Mouse (Mus musculus) layer of hippocampus, postnatal 25 days (tissue): ENCODE results near the gene Myo18a. TPM values are rescaled to one million over a fixed set of nuclear protein-coding genes. Genes with fewer than 3 reads are reported as not detected.

Experiments used
- DNase-seq, 2 experiments: peaks; one replicate each; pipeline ENCODE4 v3.0.0; 2022; ENCODE audit warnings: mixed read lengths in 2 of 2, low spot score in 1 of 2; ENCODE audit errors: extremely low spot score in 1 of 2
- total RNA-seq, 2 experiments: library from RNA; stranded (reverse); gene quantifications; 2 replicates each; pipeline ENCODE4 v1.2.3; 2021

Myo18a gene
- total RNA-seq, 2 experiments from 2014 or later, result 136 to 158 TPM

- DNase-seq, result no peak
These were observed 28.9 kb downstream of the Myo18a start for GRCm38 (mm10) chr11:77791752-77792565.

GRCm38 (mm10) chr11:77792566-77792909 lies 29.5 kb downstream of the Myo18a start:
- DNase-seq, result no peak

DNA sequence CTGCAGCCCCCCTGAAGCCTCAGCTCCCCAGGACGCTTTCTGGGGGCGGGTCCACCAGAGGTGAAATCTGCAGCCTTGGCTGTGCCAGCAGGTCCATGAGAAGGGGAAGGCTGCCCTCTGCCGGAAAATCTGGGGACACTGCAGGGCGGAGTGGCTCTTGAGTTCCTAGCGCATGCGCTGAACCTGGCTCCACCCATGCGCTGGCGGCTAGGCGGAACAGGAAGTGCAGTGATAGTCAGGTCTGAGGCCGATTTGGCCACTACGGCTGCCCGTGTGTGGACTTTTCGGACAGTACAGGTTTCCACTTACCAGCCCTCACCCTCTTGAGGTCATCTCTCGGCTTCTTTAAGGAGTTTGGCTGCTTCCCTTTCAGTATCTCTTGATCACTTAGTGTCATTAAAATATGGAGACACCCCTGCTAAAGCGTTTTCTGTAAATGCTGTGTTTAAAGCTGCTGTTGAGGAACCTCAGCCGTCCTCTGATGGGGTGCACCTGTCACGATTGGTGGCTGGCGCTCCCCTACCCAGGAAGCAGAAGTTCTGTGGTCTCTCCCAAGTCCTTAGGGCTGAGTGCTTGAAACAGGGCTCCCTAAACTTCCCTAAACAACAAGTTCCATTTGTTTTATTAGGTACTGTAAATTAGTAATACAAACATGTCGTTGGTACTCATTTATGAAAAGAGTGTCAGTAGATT lies 30.3 kb downstream of the Myo18a start:
- DNase-seq, result peak; percentile 94 to 97

DNA sequence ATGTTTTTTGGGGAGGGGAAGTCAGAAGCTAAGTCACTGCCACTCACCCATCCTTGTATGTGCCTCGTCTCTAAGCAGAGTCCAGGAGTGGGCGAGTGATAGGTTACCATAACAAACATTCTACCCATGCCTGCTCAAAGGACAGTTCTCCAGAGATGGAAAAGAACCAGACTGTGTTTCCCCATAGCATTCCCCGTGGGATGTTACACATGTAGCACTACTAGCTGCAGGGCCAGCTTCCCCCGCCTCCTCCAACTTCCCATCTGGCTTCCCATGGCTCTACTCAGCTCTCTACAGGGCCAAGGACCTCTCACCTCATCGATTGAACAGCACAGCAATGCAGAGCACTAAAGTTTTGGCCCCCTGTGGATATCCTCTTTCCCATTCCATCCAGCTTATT lies 32.2 kb downstream of the Myo18a start:
- no peak for DNase-seq

- DNase-seq, result no peak
These were observed 37.4 kb downstream of the Myo18a start for GRCm38 (mm10) chr11:77800491-77800868.

DNA sequence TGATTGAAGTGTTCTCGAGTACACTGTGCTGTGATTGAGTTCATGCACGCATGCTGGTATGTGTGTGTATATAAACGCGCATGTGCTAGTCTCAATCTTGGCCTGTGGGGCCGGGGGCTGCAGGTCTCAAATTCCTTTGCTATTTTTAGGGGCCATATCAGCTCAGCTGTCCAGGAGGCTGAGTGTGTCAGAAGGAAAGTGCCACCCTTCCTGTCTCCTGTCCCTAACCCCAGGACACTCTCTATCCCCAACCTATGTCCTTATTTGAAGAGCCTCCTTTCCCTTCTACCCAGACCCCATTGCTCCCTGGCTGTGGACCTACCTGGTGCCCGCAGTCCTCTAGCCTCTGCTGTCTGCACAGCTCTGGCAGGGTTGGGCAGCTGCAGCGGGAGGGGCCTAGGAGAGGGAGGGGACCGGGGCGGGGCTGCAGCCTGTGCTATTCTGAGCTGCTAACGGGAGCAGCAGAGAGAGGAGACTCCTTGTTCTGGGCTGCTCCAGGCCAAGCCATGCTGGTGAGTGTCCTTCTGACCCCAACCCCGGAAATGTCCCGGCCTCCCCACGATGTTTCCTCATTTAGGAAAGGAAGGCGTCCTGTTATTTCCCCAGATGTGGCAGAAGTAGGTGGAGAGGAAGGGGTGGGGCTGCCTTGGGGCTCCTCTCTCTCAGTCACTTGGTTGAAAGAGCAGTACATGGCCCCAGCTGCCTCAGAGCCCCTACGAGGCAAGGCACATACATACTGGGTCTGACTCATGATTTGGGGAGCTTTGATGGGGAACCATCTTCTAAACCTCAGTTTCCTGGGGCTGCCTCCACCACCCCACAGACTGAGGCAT lies 38.0 kb downstream of the Myo18a start:
- DNase-seq, result no peak

DNA sequence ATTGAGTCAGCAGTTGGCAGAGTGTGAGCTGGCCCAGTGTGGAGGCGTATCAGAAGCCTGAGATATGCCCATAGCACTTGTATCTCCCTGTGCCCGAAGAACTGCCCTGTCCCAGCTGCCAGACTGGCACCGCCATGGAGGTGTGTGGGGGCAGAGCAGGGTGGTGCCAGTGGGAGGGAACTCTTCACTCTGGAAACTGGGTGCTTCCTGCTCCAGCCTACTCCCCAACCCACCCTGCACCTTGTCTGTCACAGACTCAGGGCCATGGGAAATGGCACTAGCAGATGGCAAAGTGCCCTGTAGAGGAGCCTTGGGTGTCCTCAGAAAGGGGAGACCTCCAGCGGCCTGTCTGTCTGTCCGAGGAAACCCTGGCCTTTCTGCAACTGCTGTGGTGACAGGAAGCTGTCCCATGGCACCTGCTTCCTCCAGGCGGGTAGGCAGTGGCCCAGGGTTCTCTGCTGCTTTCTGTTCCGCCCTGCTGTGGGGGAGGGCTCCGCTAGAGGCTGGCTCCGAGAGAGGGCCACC lies 39.4 kb downstream of the Myo18a start:
- no peak for DNase-seq

- no peak for DNase-seq
These were observed 43.2 kb downstream of the Myo18a start for GRCm38 (mm10) chr11:77806218-77806617.

GRCm38 (mm10) chr11:77806855-77807254 lies 43.8 kb downstream of the Myo18a start:
- no peak for DNase-seq

DNA sequence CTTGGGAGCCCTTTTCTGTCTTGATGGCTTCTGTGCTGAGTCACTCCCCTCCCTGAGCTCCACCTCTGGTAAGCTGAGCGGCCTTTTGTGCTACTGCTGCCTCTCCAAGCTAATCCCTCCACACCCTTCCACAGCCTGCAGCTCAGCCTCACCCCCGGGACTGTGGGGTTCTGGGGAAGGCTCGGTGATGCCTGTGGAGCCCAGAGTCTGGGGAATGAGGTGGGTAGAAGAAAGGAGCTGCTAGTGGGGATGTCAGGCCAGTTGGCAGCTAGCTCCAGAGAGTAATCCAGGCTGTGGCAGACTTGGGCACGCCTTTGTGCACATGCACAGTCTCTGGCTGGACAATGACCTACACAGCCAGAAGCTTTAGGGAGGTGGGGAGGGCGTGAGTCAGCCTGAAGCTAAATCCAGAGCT lies 45.0 kb downstream of the Myo18a start:
- no peak for DNase-seq

DNA sequence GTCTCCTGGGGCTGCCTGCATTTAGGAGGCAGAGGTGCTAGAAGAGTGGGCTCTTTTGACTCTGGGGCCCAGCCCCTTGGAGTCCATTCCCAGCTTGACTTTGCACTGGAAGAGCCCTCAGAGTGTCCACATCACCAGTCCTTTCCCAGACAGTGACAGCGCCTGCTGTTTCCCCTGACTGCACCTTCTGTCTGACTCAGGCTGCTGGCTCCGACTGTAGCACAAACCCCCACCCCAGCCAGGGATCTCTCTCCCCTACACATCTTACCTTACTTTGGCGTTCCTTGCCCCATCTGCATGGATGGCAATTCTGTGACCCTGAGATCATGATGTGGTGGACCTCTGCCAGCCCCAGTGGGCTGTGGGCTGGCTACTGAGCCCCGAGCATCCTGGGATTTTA lies 46.2 kb downstream of the Myo18a start:
- no peak for DNase-seq

GRCm38 (mm10) chr11:77810018-77810417 lies 47.0 kb downstream of the Myo18a start:
- no peak for DNase-seq

DNA sequence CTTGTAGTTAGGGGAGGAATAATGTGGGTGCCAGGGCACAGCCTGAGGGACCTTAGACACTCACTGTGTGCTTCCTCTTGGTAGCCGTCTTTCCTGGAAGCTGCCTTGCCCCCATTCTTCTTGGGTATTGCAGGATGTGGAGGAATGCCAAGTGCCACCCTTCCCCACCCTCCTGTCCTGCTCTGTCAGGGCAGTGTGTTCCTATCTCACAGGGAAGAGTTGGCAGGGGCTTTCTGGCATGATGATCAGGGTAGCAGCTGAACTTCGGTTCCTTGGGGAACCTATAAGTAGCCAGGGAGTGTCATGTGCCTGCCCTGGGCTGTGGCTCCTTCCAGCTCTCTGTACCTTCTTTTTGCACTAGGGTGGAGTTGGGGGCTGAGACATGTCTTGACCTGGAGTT lies 50.9 kb downstream of the Myo18a start:
- DNase-seq, result no peak

GRCm38 (mm10) chr11:77816003-77816402 lies 53.0 kb downstream of the Myo18a start:
- DNase-seq, result peak in 1 of 2 experiments; percentile 48

GRCm38 (mm10) chr11:77821648-77822047 lies 58.6 kb downstream of the Myo18a start:
- peak in 1 of 2 experiments; percentile 66 for DNase-seq

GRCm38 (mm10) chr11:77822781-77823180 lies 59.7 kb downstream of the Myo18a start:
- DNase-seq, result peak; percentile 59 to 85

DNA sequence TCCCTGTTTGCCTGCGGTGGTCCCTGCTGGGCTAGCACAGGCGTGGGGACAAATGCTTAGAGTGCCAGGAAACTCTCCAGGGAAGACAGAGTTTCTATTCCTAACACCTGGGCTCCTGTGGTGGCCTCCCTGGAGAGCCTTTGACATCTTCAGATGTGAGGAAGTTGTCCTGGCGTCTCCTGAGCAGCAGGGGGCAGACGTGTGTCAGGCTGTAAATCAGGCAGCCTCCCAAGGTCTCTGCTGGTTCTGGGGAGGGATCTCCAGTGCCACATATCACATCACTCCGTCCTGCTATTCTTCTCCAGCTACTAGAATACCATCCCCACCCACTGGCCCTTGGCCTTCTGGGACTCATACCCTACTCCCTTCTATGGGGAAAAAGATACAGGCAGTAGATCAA lies 62.8 kb downstream of the Myo18a start:
- DNase-seq, result peak; percentile 65 to 73

DNA sequence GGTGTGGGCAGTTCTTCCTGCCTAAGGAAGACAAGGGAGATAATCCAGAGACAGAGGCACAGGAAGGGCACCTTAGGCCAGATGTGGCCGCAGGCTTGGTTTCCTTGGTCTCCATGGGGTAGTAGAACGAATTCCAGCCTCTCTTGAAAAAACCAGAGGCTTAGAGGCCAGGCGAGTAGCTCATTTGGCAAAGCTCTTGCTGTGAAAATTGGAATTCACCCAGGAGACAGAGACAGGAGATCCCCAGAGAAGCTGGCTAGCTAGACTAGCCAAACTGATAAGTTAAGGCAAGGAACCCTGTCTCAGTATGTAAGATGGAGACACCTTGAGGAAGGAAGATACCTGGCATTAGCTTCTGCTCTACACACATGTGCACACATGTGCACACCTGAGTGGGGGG lies 63.3 kb downstream of the Myo18a start:
- no peak for DNase-seq

- peak; percentile 70 to 84 for DNase-seq
These were observed 64.4 kb downstream of the Myo18a start for GRCm38 (mm10) chr11:77827241-77827995.

GRCm38 (mm10) chr11:77828163-77828562 lies 65.1 kb downstream of the Myo18a start:
- no peak for DNase-seq
